Mouse (Mus musculus) kidney, adult 8-10 months (tissue): ENCODE measurements around the gene Gm15056.

Experiments
- DNase-seq, 2 experiments: peaks; one replicate each; pipeline ENCODE4 v3.0.0; 2022

Gm15056 gene

DNA sequence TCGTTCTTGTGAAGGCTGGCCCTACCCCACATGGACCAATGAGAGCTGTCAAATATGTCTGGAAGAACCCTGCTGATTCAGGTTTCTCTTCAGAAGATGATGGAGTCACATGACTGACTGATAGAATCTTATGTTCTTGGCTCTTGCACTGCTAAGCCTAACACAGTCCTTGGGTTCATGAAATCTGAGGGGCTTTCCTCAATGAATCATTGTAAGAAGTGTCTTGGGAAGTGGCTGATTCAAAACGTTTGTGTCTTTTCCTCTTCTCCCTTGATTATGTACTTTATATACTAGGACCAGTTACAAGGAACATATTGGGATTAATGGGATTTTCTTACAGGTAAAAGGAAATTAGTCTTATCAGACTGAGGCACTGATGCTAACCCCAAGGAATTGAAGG, at the start of gene Gm15056:
TSS of gene Gm15056 (minus strand) at position 101 of the 400 bp plus-strand sequence.
- DNase-seq = no peak

DNA sequence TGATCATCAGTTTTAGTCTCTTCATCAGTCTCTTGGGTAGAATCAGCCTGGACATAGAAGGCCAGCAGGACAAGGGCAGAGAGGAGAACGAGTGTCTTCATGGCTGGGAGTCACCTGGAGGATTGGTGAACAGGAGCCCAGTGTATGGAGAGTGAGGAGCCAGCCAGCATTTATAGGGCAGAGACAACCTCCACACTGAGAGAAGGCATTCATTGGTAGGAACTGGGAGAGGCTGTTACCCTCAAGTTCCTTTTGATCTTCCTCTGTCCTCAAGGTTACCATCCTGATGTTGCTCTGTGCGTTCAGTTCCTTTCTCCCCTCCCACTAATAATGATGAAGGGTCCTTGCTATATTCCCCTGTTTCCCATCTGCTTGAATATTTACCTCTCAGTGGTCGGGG, 42.2 kb upstream of the Gm15056 start, which contains the start of gene AY761185:
TSS of gene AY761185 (minus strand) at position 101 of the 400 bp plus-strand sequence.
- DNase-seq = no peak

DNA sequence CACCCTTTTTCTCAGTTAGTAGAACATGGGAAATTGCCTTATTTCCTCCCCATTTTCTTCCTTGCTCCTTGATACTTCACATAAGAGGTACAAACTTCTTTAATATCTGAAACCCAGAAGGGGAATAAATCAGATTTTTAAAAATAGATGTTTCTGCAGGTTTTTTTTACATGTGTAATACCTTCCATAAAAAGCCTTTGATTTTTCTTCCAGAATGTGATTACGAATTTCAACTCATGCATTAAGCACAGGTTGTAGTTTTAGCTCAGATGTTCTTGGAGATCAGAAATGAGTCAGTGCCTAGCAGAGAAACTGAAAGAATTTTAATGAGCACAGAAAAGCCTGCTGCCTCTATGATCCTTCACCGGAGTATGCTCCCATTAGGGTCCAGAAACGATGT, 19.5 kb upstream of the Gm15056 start, which contains the start of gene Gm6040:
TSS of gene Gm6040 (minus strand) at position 101 of the 400 bp plus-strand sequence.
- no peak for DNase-seq

DNA sequence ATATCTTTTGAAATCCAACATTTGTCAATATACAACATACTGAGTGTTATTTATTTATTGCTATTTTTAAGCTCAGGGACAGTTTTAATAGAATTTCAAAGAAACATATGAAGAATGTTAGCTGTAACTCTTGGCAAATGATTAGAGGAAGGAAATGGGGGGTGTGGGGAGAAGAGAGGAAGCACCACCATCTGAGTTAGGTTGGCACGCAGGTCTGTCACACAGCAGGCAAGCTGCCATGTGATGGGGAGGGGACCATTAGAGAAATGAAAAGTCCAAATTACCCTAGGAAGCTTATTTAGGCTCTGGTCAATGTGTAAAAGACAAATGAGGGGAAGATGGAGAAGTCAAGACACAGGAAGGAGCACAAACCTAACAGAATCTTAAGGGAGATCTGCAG, 9.9 kb upstream of the Gm15056 start:
- no peak for DNase-seq

DNA sequence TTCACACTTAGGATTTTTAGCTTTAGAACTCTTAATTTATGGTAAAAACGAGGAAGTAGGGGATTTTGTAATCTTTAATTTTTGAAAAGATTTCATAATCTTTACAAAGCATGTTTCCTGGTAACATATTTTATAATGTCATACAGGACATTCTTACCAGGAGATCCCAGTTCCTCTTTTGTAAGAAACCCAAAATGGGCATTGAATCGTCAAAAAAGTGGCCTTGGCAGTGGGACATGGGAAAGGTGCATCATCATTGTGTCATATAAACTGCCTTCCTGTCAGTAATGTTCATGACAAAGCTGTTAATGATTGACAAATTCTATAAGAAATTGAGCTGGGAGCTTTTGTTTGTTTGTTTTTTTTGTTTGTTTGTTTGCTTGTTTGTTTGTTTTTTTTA, 5.8 kb upstream of the Gm15056 start:
- no peak for DNase-seq

DNA sequence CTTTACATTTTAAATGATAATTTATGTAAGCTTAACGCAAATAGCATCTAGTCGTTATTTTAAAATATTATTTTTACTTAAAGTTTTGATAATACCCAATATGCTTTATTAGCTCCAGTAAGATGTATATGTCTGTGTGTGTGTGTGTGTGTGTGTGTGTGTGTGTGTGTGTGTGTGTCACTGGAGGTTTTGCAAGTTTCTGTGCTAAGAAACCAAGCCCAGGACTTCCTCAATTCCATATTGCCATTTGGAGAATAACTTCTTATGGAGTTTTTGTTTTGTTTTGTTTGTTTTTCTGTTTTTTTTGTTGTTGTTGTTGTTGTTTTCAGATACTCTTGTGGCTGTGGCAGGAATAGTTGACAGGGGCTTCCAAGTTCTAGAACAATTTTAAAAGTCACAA, 4.7 kb upstream of the Gm15056 start:
- DNase-seq = no peak

DNA sequence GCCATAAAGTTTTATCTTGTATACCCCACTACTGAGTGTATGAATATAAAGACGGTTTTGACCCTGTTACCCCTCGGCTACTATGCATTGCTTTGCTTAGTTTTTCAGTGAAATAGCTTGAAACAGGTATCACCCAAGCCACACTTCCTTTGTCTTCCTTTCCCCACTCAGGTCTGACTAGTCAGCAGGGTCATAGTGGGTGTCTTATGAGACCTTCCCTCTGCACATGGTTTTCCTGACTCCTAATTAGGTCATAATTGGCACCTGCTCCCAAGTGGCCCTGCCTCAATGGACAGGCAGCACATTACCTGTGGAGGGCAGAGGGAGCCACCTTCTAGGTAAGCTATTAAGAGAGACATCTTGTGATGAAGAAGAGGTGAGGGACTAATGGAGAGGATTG, 10.1 kb downstream of the Gm15056 start, which contains the start of gene Defb33:
TSS of gene Defb33 (plus strand) at position 301 of the 400 bp plus-strand sequence.
- no peak for DNase-seq

DNA sequence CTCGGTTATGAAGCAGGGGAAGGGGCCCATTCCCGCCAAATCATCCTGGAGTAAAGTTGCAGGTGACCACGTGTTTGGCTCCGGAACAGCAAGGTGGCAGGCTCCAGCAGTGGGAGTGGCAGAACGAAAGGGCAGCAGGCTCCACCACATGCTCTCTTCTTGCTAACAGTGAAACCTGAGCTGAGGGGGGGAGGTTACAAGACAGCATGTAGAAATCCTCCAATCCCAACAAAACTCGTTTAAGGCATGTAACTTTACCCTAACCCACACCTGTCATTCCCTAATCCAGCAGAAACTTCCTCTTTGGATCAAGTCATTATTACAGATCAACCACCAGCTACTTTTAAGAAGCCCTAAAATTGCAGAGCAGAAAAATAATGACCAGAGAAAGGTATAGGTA, 27.8 kb downstream of the Gm15056 start:
- DNase-seq = no peak
